Mouse (Mus musculus) frontal cortex, postnatal 25 days (tissue): Measurements from ENCODE around the gene Susd1.

Source experiments
- DNase-seq, 2 experiments: peaks; one replicate each; pipeline ENCODE4 v3.0.0; 2022; ENCODE audit warnings: low spot score in 2 of 2

Gene Susd1

GRCm38 (mm10) chr4:59322733-59323132 is 115.7 kb downstream of the Susd1 start:
- DNase-seq = no peak

- DNase-seq = no peak
Observed at GRCm38 (mm10) chr4:59322056-59322455, 116.4 kb downstream of the Susd1 start.

- no peak for DNase-seq
Observed at GRCm38 (mm10) chr4:59321181-59322008, 117.0 kb downstream of the Susd1 start.

- DNase-seq = no peak
Observed at GRCm38 (mm10) chr4:59319136-59319941, 119.1 kb downstream of the Susd1 start.

- no peak for DNase-seq
Observed at GRCm38 (mm10) chr4:59318602-59319001, 119.8 kb downstream of the Susd1 start.

GRCm38 (mm10) chr4:59315553-59316405 is 122.7 kb downstream of the Susd1 start:
- no peak for DNase-seq

GRCm38 (mm10) chr4:59314939-59315552 is 123.4 kb downstream of the Susd1 start:
- DNase-seq = no peak

GRCm38 (mm10) chr4:59312945-59313344 is 125.5 kb downstream of the Susd1 start:
- no peak for DNase-seq

- no peak for DNase-seq
Observed at GRCm38 (mm10) chr4:59310590-59310989, 127.8 kb downstream of the Susd1 start.

- no peak for DNase-seq
Observed at GRCm38 (mm10) chr4:59307841-59308589, 130.4 kb downstream of the Susd1 start.

GRCm38 (mm10) chr4:59302387-59302786 is 136.0 kb downstream of the Susd1 start:
- no peak for DNase-seq

GRCm38 (mm10) chr4:59301025-59301815 is 137.2 kb downstream of the Susd1 start:
- no peak for DNase-seq

GRCm38 (mm10) chr4:59298719-59299496 is 139.5 kb downstream of the Susd1 start:
- no peak for DNase-seq

- DNase-seq = no peak
Observed at GRCm38 (mm10) chr4:59295127-59295526, 143.3 kb downstream of the Susd1 start.

- no peak for DNase-seq
Observed at GRCm38 (mm10) chr4:59294661-59295060, 143.8 kb downstream of the Susd1 start.

GRCm38 (mm10) chr4:59291914-59292718 is 146.3 kb downstream of the Susd1 start:
- DNase-seq = no peak

GRCm38 (mm10) chr4:59290972-59291576 is 147.4 kb downstream of the Susd1 start:
- DNase-seq = no peak

GRCm38 (mm10) chr4:59287103-59287502 is 151.3 kb downstream of the Susd1 start:
- DNase-seq = no peak
